Mouse (Mus musculus) spleen, adult 18-20 months (tissue): ENCODE results near the gene Retreg2.
A peak's percentile ranks its signal among the peaks of the same experiment; 100 is the strongest.

ENCODE experiments used
- DNase-seq, 2 experiments: peaks; one replicate each; pipeline ENCODE4 v3.0.0; 2022; ENCODE audit warnings: mixed read lengths in 2 of 2

The Retreg2 gene

DNA sequence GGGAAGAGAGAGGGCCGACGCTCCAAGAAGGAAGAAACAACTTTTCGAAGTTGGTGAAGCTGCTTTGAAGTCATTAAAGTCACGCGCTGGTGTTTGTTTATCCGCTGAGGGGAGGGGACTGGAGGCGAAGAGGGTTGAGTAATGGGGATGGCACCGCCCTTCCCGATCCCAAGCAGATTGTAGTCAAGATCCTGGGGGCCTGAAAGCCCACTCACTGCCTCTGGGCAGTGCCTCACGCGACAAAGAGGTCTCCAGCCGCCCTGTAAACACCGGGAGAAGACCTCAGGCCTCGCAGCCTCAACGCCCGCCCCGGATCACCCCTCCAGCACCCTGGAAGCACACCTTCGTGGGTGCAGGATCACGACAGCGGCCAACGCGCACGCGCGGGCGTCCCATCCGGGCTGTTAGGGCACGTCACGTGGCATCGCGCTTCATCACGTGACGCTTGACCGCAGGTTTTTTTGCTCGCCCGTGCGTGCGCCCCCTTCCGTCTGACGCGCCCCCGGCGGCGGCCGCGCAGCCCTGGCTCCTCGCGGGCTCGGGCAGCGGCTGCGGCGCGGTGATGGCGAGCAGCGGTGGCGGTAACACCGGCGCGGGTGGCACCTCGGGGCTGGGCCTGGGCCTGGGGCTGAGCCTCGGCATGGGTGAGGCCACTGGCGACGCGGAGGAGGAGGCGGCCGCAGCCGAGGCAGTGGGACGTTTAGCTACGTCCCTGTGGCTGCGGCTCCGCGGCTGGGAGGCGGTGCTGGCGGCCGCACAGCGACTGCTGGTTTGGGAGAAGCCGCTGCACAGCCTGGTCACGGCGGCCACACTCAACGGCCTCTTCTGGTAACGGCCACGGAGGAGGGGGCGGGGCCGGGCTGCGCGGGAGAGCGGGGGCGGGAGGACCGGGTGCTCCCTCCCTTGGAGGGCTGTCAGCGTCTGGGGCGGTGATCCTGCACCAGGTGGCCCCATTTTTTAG is at the start of gene Retreg2, which contains the start of gene Cnppd1:
Gene Retreg2, plus strand, starts transcription at position 478 of the 961 bp plus-strand sequence.
Gene Cnppd1, minus strand, starts transcription at position 411 of the 961 bp plus-strand sequence.
- DNase-seq, result peak; percentile 94 to 95

DNA sequence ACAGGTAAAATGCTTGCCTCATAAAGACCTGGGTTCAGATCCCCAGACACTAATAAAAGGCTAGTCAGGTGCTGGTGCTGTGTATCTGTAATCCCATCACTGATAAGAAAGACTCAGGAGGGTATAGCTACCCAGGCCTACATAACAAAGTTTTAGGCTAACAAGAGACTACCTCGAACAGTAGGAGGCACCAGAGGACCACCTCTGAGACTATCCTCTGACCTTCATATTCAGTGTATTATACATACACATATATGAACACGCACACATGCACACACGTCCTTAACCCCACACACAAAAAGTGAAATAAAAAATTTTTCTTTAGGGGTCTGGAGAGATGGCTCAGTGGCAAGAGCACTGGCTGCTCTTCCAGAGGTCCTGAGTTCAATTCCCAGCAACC is 20.4 kb upstream of the Retreg2 start:
- DNase-seq, result no peak

DNA sequence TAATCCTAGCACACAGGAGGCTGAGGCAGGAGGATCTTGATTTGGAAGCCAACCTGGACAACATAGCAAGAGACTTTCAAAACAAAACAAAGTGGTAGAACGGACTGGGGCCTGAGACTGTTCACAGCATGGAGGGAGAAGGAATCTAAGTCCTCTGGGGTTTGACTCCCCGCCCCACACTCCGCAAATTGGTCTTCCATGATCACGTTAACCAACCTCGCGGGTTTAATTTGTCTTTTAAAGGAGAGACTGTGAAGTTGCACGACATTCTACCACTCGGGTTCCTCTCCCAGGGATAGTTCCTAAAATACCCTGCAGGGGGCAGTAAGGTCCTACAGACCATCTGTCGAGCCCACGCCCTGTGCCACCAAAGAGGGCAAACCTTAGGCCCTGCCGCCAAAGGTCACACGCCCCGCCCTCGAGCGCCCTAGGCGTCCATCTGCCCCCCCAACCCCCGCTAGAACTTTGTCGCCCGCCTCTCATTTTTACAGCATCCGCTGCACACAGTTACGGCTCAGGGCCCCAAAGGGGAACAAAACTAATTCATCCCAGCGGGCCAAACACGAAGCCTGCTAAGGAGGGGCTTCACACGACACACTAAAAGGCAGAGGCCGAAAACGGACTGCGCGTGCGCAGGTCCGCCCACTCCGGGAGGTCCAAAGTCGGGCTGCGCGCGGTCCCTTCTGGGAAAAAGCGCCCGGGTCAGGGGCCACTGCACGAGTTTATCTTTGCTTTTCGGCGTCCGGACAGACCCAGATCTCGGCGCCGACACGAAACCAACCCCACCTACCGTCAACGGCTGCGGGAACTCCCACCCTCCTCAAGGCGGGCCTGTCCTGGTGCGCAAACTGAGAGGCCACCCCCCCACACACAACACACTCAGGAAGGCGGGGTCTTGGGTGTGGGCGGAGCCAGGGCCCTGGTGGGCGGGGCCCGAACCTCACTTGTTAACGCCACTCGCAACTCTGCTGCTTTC is 17.9 kb upstream of the Retreg2 start, which contains the start of gene Nhej1:
Gene Nhej1, minus strand, starts transcription at position 855 of the 976 bp plus-strand sequence.
- peak; percentile 90 to 98 for DNase-seq

DNA sequence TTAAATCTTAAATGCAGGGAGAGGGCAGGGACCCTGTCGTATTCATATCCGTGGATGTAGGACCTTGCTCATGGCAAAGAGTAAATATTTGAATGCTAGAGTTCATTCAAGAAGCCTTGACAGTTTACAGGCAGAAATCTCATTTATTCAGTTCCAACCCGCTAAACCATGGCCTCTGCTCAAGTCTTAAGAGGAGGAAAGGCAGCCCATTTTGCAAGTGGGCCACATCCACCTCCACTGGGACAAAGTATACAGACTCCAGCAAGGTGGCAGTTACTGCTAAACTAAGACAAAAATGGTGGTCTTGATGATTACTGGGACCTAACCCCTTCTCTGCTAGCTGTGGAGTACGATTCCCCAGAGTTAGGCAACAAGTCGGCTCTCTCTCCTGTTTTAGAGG is 17.2 kb upstream of the Retreg2 start:
- no peak for DNase-seq

DNA sequence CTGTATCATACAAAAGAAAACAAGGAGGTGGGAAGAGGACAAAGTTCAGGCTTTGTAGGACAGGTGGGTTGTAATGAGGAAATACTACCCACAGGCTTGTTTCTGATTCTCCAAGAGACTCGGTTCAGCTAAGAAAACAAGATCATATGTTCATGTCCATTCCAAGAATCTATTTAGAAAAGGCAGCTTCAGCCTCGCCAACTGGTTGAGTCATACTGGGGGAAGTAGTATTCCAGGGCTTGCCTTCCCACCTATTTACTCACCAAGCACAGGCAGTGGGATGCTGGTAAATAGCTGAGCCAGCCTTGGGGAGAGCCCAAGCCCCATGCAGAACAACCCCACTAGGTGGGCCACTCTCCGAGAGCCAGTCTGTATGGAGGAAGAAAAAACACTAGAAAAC is 13.9 kb upstream of the Retreg2 start:
- no peak for DNase-seq

DNA sequence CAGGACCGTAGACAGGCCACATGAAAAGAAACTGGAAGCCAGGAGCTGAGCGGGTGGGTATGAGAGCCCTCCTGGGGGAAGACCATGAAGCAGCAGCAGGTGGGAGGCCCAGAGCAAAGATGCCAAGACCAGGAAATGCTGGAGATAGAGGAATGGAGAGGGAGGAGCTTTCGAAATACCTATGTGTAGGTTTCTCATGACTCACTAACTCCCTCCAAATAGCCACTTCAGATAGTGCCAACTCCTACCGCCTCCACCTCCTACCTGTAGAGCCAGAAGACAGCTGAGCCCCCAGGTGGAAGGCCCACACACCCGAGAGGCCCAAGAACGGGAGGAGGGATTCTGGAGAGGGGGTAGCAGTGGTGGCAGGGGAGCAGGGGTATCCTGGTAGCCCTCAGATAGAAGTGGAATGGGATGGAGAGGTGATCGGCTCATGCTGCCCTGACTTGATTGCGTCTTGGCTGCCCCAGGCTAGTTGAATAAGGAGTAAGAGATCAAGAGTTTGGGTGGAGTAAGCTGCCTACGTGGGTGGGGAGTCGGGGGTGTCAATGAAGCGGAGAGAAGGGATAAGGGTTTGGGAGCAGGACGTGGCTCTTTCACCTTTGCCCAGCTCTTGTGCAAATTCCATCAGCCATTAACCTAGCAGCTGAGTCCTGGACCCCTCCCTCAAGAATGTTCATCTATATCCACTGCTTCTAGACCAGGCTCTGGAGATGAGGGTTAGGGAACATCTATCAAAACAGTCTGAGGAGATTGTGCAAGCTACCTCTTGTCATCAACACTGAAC is 9.0 kb upstream of the Retreg2 start, which contains the start of gene Slc23a3:
Gene Slc23a3, minus strand, starts transcription at position 470 of the 787 bp plus-strand sequence.
- DNase-seq, result no peak

DNA sequence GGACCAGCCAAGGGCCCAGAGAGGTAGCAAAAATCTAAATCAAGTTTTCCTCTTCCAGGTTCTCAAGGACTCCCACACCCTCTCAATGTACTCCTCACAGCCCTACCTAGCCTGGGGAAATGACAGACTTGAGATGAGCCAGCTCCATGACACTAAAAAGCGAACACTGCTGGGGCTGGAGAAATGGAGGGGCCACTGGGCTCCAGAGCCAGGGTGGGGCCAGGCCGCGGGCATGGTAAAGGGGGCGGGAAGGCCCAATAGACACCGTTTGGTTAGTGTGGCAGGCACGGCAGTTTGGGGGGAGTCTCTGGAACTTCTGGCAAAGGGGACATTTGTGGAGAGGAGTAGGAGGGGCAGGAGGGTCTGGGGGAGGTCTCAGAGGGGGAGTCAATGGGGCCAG is 6.3 kb upstream of the Retreg2 start:
- no peak for DNase-seq

DNA sequence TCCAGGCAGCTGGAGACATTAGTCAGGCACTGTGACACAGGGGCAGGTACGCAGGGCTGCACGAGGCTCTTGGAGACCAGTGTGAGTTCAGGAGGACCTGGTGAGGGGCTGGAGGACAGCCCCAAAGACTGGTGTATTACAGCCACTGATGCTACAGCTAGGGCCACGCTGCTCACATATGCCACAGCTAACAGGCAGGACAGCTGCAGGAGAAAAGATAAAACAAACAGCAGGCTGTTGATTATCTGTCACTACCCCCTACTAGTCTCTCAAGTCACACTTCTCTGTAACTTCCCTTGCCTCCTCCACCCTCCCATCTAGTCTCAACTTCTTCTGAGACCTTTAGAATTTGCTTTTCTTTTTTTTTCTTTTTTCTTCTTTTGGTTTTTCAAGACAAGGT is 5.8 kb upstream of the Retreg2 start:
- DNase-seq, result no peak

DNA sequence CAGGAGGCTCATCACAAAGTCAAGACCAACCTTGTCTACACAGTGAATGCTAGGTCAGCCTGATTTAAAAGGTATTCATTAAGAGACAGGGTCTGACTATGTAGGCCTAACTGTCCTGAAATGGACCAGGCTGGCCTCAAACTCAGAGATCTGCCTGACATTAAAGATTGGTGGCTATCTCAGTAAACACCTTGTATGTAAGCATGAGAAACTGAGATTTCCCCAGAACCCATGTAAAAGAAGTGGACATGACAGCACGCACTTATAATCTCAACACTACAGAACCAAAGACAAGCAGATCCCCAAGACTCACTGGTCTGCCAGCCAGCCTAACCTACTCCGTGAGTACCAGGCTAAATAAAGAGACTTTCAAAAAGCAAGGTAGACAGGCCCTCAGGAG is 4.1 kb upstream of the Retreg2 start:
- no peak for DNase-seq

DNA sequence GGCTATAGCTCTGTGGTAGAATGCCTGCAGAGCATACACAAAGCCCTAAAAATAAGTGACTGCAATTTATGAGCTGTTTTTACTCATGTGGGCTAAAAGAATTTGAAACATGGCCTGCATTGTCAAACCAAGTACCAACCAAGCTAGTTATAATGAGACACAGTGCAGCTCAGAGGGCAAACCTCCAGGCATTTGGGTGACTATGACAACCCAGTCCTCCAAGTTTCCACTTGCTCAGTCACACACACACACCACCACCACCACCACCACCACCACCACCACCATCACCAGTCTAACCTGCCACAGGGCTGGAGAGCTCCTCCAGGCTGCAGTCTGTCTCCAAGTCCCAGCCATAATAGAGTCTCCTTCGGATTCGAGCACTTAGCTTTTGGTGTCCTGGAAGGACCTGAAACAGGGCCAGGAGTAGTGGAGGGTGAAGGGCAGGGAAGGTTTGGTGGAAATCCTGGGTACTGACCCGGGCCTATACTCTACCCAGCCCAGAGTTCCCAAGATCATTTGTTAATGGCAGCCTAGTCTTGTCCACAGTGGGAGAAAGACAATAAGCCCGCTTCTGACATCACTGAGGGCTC is 1.9 kb upstream of the Retreg2 start:
- DNase-seq, result no peak

DNA sequence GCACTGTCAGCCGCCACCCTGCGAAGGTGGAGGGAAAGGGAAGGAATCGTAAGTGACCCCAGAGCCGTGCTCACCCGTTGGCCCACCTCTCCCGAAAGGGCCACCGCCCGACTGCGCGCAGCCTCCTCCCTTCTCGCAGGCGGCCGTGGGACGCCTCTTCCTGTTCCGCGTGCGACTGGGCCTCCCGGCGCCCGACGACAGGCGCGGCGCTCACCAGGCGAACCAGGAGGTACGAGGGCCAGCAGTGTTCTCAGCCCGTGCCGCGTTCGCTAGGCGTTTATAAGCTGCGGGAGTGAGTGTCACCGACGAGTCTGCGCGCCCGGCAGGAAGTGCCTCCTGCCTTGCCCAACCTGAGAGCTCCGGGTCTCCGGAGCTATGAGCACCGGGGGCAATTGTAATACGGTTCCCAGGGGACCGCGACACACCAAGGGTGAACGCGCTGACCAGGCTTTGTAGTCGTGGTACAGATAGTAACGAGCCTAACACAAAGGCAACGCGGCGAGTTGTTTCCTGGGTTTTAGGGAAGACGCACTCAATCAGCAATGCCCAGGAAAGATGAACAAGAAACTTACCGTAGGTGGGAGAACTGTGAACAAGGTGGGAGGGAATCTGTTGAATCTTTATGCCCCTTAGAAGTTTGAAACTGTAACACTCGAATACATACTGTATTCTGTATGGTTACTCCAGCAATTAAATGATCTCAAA is 940 bp upstream of the Retreg2 start:
- peak; percentile 71 to 76 for DNase-seq

DNA sequence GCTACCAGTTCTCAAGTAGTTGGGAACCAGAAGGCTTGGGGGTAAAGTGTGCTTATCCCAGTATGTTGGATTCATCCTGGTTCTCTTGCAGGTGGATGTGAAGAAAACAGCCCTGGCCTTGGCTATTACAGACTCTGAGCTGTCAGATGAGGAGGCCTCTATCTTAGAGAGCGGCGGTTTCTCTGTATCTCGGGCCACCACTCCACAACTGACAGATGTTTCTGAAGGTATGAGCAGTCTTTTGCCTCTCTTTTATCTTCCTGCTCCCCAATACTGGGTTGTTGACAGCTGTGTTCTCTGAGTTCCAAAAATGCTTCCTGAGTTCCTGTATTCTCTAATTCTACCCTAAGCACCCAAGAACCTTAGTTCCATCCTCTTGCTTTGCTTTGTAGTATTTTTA is 3.0 kb downstream of the Retreg2 start:
- DNase-seq, result no peak

DNA sequence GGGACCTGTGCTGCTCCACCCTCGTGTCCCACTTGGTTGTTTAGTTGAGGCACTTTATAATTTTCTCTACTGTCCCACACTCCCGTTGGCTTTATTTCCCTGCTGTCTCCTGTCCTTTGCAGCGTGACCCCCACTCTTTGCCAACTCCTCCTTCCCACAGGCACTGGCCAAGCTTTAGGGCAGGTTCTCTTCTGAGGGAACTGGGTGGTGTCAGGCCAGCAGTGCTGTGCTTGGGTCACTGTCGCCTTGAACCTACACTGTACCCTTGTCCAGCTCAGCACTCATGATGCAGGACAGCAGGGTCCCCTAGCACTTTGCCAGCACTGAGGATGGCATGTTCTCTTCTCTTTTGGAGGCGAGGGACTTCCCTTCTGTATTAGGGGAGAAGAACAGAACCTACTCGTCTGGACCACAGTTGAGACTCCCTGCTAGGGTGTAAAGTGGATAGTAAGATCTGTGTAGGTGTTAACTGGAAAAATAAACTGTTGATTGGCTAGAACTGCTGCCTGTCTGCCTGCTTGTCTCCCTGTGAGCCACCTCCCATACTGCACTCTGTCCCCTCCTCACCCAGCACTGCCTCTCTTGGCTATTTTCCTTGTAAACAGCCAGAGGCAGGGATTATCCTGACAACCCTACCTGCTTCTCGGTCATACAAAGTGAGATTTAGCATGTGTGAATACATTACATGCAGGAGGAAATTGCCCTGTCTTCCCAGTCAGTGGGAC is 5.0 kb downstream of the Retreg2 start:
- no peak for DNase-seq

DNA sequence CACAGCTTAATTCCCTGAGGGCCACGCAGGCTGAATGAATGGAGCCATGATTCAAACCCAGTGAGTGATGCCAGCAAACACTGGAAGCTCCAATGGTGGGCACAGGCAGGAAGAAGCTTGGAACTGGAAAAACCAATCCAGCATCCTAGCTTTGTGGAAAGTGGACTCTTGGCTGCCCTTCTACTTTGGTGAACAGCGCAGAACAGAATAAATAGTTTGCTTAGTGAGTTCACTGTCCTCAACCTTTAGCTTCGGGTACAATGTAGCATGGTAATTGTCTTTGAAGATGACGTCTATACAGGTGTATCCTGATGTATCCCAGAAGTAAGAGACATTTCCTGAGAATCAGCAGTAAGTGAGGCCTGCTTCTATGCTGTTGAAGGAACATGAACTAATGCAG is 6.1 kb downstream of the Retreg2 start:
- no peak for DNase-seq

DNA sequence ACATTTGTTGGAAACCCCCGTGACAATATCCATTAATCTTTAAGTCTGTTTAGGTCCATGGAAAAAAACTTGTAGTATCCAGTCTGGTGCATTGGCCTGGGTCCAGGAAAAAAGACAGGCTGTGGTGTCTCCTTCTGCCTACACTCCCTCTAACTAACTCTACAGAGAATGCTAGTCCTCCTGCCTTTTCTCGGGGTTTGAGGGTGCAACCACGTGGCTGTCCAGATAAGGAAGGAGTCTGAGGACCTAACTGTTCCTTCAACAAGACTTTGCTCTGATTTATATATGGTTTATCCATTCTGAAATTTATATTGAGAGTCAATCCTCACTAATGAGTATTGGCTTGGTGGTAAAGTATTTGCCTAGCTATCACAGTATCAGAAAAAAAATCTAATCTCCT is 13.3 kb downstream of the Retreg2 start:
- no peak for DNase-seq

DNA sequence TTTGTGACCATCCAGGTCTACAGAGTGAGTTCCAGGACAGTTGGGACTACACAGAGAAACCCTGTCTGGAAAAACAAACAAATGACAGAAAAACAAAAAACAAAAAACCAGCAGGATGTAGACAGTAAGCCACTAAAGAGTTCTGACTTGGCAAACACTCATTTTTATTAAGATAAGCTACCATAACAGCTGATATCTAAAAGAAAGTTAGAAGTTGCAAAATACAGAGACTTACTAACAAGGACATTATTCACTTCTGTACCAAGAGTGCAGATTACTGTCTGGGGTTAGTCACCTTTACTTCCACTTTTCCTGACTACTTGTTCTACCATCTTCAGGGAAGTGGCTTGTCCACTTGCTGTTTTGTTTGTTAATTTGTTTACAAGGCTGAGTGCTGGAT is 16.4 kb downstream of the Retreg2 start:
- no peak for DNase-seq

DNA sequence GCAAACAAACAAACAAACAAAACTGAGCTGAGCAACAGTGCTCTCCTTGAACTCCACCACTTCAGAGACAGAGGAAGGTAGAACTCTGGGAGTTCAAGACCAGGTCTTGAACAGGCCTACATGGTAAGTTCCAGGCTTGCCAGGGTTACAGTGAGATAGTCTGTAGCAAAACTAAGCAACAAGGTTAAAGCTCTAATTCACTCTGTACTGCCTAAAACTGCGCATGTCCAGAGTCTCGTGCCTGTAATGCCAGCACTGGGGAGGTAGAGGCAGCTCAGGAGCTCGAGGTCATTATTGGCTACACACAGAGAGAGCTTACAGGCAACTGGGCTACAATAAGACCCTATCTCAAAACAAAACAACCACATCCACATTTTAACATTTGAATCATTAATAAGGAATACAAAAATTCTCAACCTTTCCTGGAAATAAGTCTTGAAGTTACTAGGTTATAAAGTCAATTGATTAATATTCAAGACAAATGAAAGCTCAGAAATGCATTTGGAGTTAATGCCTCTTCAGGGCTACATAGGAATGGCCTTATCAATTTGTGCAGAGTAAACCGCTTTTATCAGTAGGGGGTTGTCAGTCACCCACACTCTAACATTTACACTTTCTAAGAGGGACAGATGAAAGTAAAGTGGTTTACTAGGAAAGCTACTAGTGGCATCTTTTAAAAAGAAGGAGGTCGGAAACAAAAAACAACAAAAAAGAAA is 17.1 kb downstream of the Retreg2 start:
- DNase-seq, result no peak

DNA sequence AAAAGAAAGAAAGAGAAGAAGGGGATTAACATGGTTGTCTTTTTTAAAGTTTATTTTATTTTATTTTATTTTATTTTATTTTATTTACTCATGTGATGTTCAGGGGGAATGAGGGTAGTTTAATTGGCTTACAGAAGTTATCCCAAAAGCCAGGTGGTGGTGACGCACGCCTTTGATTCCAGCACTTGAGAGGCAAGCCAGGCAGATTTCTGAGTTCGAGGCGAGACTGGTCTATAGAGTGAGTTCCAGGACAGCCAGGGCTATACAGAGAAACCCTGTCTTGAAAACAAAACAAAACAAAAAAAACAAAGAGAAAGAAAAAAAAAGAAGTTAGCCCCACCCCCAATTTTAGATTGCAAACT is 17.7 kb downstream of the Retreg2 start:
- no peak for DNase-seq

DNA sequence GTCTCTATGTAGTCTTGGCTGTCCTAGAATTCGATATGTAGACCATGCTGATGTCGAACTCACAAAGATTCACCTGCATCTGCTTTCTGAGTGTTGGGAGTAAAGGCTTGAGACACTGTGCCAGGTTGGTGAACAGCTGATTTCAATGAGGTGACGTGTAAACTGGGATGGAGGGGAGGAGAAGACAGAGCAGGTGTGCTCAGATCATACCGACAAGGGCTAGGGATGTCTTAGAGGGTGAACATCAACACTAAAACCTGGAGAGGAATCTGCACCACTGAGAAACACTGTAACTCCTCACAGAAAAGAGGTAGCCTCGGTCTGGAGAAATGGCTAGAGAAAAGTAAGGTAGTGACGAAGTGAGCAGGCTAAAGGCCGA is 25.5 kb downstream of the Retreg2 start:
- DNase-seq, result no peak
